Mouse (Mus musculus) hindbrain, embryonic 11.5 days (tissue): Measurements from ENCODE around the gene Nudt3. TPM values are rescaled to one million over a fixed set of nuclear protein-coding genes. Genes with fewer than 3 reads are reported as not detected.

ENCODE experiments used
- ATAC-seq: fragments of 200-750 bp; cut with Nextera tagmentation; 2 replicates; pipeline ENCODE4 v1.8.0; 2017; ENCODE audit warnings: mild to moderate bottlenecking, moderate TSS enrichment, moderate library complexity; ENCODE audit not compliant: low FRiP score
- DNase-seq: peaks from one replicate; pipeline ENCODE4 v3.0.0-alpha.2; 2015; ENCODE audit warnings: low spot score
- H3K27ac ChIP-seq: fragments of 300-500 bp; sonication (generic); 2 replicates; pipeline ENCODE4 v1.5.1; 2014; ENCODE audit warnings: mild to moderate bottlenecking, low read depth, low read length
- H3K27me3 ChIP-seq: fragments of 300-500 bp; sonication (generic); 2 replicates; pipeline ENCODE4 v1.6.1; 2014; ENCODE audit warnings: mild to moderate bottlenecking, low read length, moderate library complexity, mixed read lengths; ENCODE audit not compliant: control insufficient read depth, insufficient read depth
- H3K36me3 ChIP-seq: fragments of 300-500 bp; sonication (generic); 2 replicates; pipeline ENCODE4 v1.6.1; 2014; ENCODE audit warnings: mild to moderate bottlenecking, low read length, moderate library complexity, mixed read lengths; ENCODE audit not compliant: control insufficient read depth, insufficient read depth
- H3K4me1 ChIP-seq: fragments of 300-500 bp; sonication (generic); replicated peaks from 2 replicates; pipeline ENCODE4 v1.6.1; 2014; ENCODE audit warnings: low read length, mixed read lengths; ENCODE audit not compliant: control insufficient read depth, insufficient read depth
- H3K4me2 ChIP-seq: fragments of 300-500 bp; sonication (generic); replicated peaks from 2 replicates; pipeline ENCODE4 v1.6.1; 2014; ENCODE audit warnings: mild to moderate bottlenecking, low read depth, low read length
- H3K4me3 ChIP-seq: fragments of 300-500 bp; sonication (generic); 2 replicates; pipeline ENCODE4 v1.5.1; 2014; ENCODE audit warnings: low read depth, low read length
- H3K9ac ChIP-seq: fragments of 300-500 bp; sonication (generic); 2 replicates; pipeline ENCODE4 v1.6.1; 2014; ENCODE audit warnings: low read depth, low read length
- H3K9me3 ChIP-seq: fragments of 300-500 bp; sonication (generic); 2 replicates; pipeline ENCODE4 v1.6.1; 2016; ENCODE audit warnings: low read length; ENCODE audit not compliant: control insufficient read depth
- WGBS: fragments of 180-500 bp; shearing (Covaris S2); extraction: QIAGEN DNeasy Blood & Tissue Kit; methylation state at CpG from one replicate; pipeline ENCODE4 v1.1.7; 2014; 5-methylcytosine and 5-hydroxymethylcytosine counted together
- polyA plus RNA-seq: library from polyadenylated mRNA; unstranded; fragments of >200 nt; fragmentation: Nextera tagmentation; extraction: Ambion mirVana; gene quantifications from 2 replicates; pipeline ENCODE4 v1.2.1, GENCODE M21; 2014

Gene Nudt3
- polyA plus RNA-seq, 1 experiment from 2014 or later: 61.2 TPM

GRCm38 (mm10) chr17:27579816-27580215 is 43.5 kb downstream of the Nudt3 start:
- Histone ChIP-seq H3K9me3 (no peaks in the 10 kb centered on the region), H3K36me3 (peaks cover 11% of the 10 kb centered on the region), H3K27me3 (no peaks in the 10 kb centered on the region), H3K4me1 (no peaks in the 10 kb centered on the region), H3K27ac (no peak overlapping the region), H3K4me3 (no peak overlapping the region), H3K4me2 (no peak overlapping the region), H3K9ac (no peak overlapping the region)
- ATAC-seq: no peak
- no peak for DNase-seq
- WGBS: 97% methylated on average over 8 of the region's 8 CpGs

GRCm38 (mm10) chr17:27578487-27578886 is 44.8 kb downstream of the Nudt3 start:
- H3K36me3 ChIP-seq: peaks cover 9% of the 10 kb centered on the region

GRCm38 (mm10) chr17:27577468-27577867 is 45.8 kb downstream of the Nudt3 start:
- Histone ChIP-seq H3K27me3 (no peaks in the 10 kb centered on the region), H3K4me2 (no peak overlapping the region), H3K4me1 (no peaks in the 10 kb centered on the region), H3K36me3 (peaks cover 9% of the 10 kb centered on the region), H3K9ac (no peak overlapping the region), H3K9me3 (no peaks in the 10 kb centered on the region), H3K4me3 (no peak overlapping the region), H3K27ac (no peak overlapping the region)
- 78% methylated on average over 6 of the region's 6 CpGs for WGBS
- ATAC-seq (no peak), DNase-seq (peak; percentile 30)

More at GRCm38 (mm10) chr17:27578487-27578886, 44.8 kb downstream of the Nudt3 start:
- H3K4me3 ChIP-seq: no peak overlapping the region
- H3K9ac ChIP-seq: no peak overlapping the region
- H3K4me2 ChIP-seq: no peak overlapping the region
- ATAC-seq (no peak), DNase-seq (no peak)
- no peaks in the 10 kb centered on the region for H3K4me1 ChIP-seq
- 95% methylated on average over 10 of the region's 10 CpGs for WGBS
- no peaks in the 10 kb centered on the region for H3K9me3 ChIP-seq
- no peak overlapping the region for H3K27ac ChIP-seq
- no peaks in the 10 kb centered on the region for H3K27me3 ChIP-seq

- H3K9me3 ChIP-seq: no peaks in the 10 kb centered on the region
- no peak for ATAC-seq
- WGBS: 96% methylated on average over 7 of the region's 7 CpGs
- H3K27me3 ChIP-seq: no peaks in the 10 kb centered on the region
- H3K4me3 ChIP-seq: no peak overlapping the region
- no peak overlapping the region for H3K9ac ChIP-seq
- peaks cover 3% of the 10 kb centered on the region for H3K36me3 ChIP-seq
- no peak for DNase-seq
- no peak overlapping the region for H3K4me2 ChIP-seq
- no peaks in the 10 kb centered on the region for H3K4me1 ChIP-seq
- no peak overlapping the region for H3K27ac ChIP-seq
Observed at GRCm38 (mm10) chr17:27576056-27576455, 47.2 kb downstream of the Nudt3 start.

GRCm38 (mm10) chr17:27575116-27575776 is 48.0 kb downstream of the Nudt3 start:
- Histone ChIP-seq H3K9ac (no peak overlapping the region), H3K36me3 (peaks cover 3% of the 10 kb centered on the region), H3K4me1 (no peaks in the 10 kb centered on the region), H3K27ac (no peak overlapping the region), H3K27me3 (no peaks in the 10 kb centered on the region), H3K4me2 (no peak overlapping the region), H3K4me3 (no peak overlapping the region), H3K9me3 (no peaks in the 10 kb centered on the region)
- ATAC-seq (no peak), DNase-seq (no peak)
- 91% methylated on average over 10 of the region's 10 CpGs for WGBS

- H3K4me3 ChIP-seq: no peak overlapping the region
- DNase-seq (no peak), ATAC-seq (no peak)
- no peak overlapping the region for H3K4me2 ChIP-seq
- no peak overlapping the region for H3K9ac ChIP-seq
- peaks cover 3% of the 10 kb centered on the region for H3K36me3 ChIP-seq
- H3K27me3 ChIP-seq: no peaks in the 10 kb centered on the region
- H3K4me1 ChIP-seq: no peaks in the 10 kb centered on the region
- WGBS: 95% methylated on average over 15 of the region's 16 CpGs
- H3K9me3 ChIP-seq: no peaks in the 10 kb centered on the region
- no peak overlapping the region for H3K27ac ChIP-seq
Observed at GRCm38 (mm10) chr17:27574470-27575115, 48.7 kb downstream of the Nudt3 start.

GRCm38 (mm10) chr17:27573772-27574320 is 49.4 kb downstream of the Nudt3 start:
- 86% methylated on average over 10 of the region's 10 CpGs for WGBS
- no peak for ATAC-seq
- no peak for DNase-seq
- H3K27me3 ChIP-seq: no peaks in the 10 kb centered on the region
- H3K4me3 ChIP-seq: no peak overlapping the region
- H3K4me1 ChIP-seq: no peaks in the 10 kb centered on the region
- no peak overlapping the region for H3K9ac ChIP-seq
- H3K4me2 ChIP-seq: no peak overlapping the region
- H3K36me3 ChIP-seq: no peaks in the 10 kb centered on the region; the same call in 1 of the 2 replicates
- no peak overlapping the region for H3K27ac ChIP-seq
- no peaks in the 10 kb centered on the region for H3K9me3 ChIP-seq

- H3K9ac ChIP-seq: no peak overlapping the region
- no peaks in the 10 kb centered on the region for H3K4me1 ChIP-seq
- no peak overlapping the region for H3K27ac ChIP-seq
- no peaks in the 10 kb centered on the region; the same call in 1 of the 2 replicates for H3K36me3 ChIP-seq
- no peak for DNase-seq
- no peaks in the 10 kb centered on the region for H3K9me3 ChIP-seq
- H3K4me3 ChIP-seq: no peak overlapping the region
- 85% methylated on average over 8 of the region's 8 CpGs for WGBS
- ATAC-seq: no peak
- no peak overlapping the region for H3K4me2 ChIP-seq
- H3K27me3 ChIP-seq: no peaks in the 10 kb centered on the region
Observed at GRCm38 (mm10) chr17:27571315-27571714, 52.0 kb downstream of the Nudt3 start.

- Histone ChIP-seq H3K36me3 (no peaks in the 10 kb centered on the region), H3K27me3 (no peaks in the 10 kb centered on the region), H3K4me3 (no peak overlapping the region), H3K4me2 (no peak overlapping the region), H3K4me1 (peaks cover 6% of the 10 kb centered on the region; the same call in 1 of the 2 replicates), H3K9me3 (no peaks in the 10 kb centered on the region), H3K27ac (no peak overlapping the region), H3K9ac (no peak overlapping the region)
- 90% methylated on average over 5 of the region's 5 CpGs for WGBS
- ATAC-seq (no peak), DNase-seq (no peak)
Observed at GRCm38 (mm10) chr17:27568228-27568627, 55.1 kb downstream of the Nudt3 start.
